Mouse (Mus musculus): ENCODE results near the gene Nck2. TPM values are rescaled to one million over a fixed set of nuclear protein-coding genes. Genes with fewer than 3 reads are reported as not detected.

Nck2 gene
- polyA plus RNA-seq, 1 experiment from 2014 or later: 51.3 TPM

DNA sequence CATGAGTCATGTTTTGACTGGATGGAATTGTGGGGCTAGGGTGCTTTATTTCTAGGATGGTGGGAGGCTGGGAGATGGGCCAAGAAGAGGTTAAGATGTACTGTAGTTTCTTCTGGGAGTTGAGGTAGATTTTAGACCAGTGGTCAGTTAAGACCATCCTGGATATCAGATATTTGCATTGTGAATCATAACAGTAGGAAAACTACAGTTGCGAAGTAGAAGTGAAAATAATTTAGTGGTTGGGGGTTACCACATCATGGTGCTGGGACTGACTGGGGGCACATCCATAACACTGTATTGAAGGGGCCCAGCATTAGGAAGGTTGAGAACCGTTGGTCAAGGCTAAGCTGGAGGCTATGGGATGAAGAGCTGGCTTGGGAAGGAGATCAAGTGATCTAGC, 1.8 kb upstream of the Nck2 start:
- no peaks in the 10 kb centered on the region for H3K36me3 ChIP-seq
- WGBS: 82% methylated on average over 2 of the region's 2 CpGs
- H3K9me3 ChIP-seq: no peaks in the 10 kb centered on the region
- no peak overlapping the region for H3K9ac ChIP-seq
- H3K4me3 ChIP-seq: no peak overlapping the region
- H3K27ac ChIP-seq: no peak overlapping the region
- H3K4me2 ChIP-seq: no peak overlapping the region
- no peaks in the 10 kb centered on the region for H3K27me3 ChIP-seq
- peaks cover 18% of the 10 kb centered on the region for H3K4me1 ChIP-seq
- no peak for ATAC-seq (ENCODE audit: borderline replicate concordance, extremely low read depth, low FRiP score, low TSS enrichment)

DNA sequence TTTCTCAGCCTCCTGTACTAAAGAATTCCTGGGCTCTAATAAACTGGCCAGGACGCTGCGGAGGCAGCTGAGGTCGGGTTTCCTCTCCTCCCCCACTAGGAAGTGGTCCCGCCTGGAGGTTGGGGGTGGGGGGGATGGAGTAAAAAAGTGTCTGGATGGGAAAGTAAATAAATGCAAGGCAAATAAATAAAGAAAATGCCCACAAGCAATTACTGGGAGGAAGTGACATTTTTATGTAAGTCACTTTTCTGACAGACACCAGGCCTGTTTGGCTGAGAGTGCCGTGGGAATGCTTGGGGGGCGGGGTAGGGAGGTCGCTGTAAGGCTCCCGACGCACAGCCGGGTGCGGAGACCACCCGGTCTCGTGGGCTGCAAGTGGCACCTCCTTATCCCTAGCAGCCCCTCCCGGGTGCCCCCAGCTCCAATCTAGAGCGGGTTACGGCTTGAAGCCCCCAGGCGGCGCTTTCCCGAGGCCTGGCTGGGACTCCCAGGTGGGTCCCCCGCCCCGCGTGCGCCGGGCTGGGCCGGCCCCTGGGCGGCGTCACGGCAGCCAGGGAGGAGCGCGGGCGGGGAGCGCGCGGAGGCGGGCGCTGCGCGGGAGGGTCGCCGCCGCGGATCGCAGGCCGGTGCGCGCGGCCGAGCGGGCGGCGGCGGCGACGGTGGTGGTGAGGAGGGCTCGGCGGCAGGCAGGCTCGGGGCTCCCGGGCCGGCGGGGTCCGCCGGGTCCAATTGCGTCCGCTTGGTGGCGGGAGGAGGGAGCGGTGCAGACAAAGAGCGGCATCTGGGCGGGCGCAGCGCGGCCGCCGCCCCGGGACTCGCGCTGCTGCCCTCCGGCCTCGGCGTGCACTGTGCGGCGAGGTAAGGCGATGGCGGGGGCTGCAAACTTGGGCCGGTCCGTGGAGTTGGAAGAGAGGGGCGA, 1.1 kb downstream of the Nck2 start:
- Histone ChIP-seq H3K9ac (peak overlapping the region; percentile 92), H3K27ac (peak overlapping the region; percentile 95), H3K4me2 (peak overlapping the region; percentile 82), H3K4me1 (peaks cover 41% of the 10 kb centered on the region), H3K36me3 (no peaks in the 10 kb centered on the region), H3K9me3 (no peaks in the 10 kb centered on the region), H3K4me3 (peak overlapping the region; percentile 99), H3K27me3 (no peaks in the 10 kb centered on the region)
- ATAC-seq (ENCODE audit: borderline replicate concordance, extremely low read depth, low FRiP score, low TSS enrichment): peak; percentile 94
- WGBS: under 1% methylated on average over 58 of the region's 86 CpGs

GRCm38 (mm10) chr1:43446089-43446533, 1.7 kb downstream of the Nck2 start:
- Histone ChIP-seq H3K36me3 (no peaks in the 10 kb centered on the region), H3K27ac (peak overlapping the region; percentile 95), H3K9ac (peak overlapping the region; percentile 92), H3K4me3 (peak overlapping the region; percentile 99), H3K9me3 (no peaks in the 10 kb centered on the region), H3K4me1 (peaks cover 48% of the 10 kb centered on the region), H3K4me2 (peak overlapping the region; percentile 82), H3K27me3 (no peaks in the 10 kb centered on the region)
- peak; percentile 61 for ATAC-seq (ENCODE audit: borderline replicate concordance, extremely low read depth, low FRiP score, low TSS enrichment)
- 0% methylated on average over 43 of the region's 44 CpGs for WGBS

DNA sequence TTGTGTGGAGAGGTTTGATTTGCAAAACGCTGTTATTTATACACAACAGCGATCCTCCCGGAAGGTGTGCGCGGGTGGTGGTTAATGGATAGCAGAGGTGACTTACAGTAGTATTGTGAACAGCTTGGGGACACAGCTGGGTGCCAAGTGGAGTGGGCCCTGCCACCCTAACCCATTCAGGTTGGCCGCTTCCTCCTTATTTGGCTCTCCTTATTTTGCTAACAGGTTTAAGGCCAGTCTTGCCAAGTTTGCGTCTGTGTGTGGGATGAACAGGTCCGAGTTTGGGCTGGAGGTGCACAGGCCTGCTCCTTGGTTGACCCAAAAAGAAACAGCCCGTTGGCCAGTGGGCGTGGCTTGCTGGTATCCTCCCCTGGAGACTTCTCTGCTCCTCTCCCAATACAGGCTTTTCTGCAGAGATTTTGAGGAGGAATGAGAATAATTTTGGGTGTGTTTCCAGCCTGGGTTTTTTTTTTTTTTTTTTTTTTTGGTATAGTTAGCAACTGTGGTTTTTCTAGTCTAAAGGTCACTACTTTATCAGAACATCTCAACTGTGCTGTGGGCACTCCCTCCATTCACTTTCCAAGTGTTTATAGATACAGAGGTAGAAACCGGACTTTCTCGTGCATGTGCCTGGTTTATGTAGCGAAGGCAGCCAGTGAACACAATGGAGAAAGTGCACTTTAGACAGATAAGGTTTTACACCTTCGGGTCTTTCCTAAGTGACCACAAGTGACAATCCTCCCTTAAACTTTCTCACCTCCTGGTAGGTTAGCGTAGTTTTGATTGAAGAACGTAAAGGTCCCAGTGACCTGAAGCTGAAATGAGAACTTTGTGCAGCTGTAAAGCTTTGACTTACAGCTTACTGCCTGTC, 2.6 kb downstream of the Nck2 start:
- peak overlapping the region; percentile 92 for H3K9ac ChIP-seq
- no peaks in the 10 kb centered on the region for H3K27me3 ChIP-seq
- H3K4me2 ChIP-seq: peak overlapping the region; percentile 82
- 8% methylated on average over 16 of the region's 16 CpGs for whole genome bisulfite sequencing
- no peaks in the 10 kb centered on the region for H3K9me3 ChIP-seq
- H3K4me1 ChIP-seq: peaks cover 51% of the 10 kb centered on the region
- H3K4me3 ChIP-seq: peak overlapping the region; percentile 99
- peak overlapping the region; percentile 95 for H3K27ac ChIP-seq
- H3K36me3 ChIP-seq: no peaks in the 10 kb centered on the region
- ATAC-seq (ENCODE audit: borderline replicate concordance, extremely low read depth, low FRiP score, low TSS enrichment): no peak

GRCm38 (mm10) chr1:43447602-43448287, 3.4 kb downstream of the Nck2 start:
- Histone ChIP-seq H3K4me2 (peak overlapping the region; percentile 82), H3K9ac (peak overlapping the region; percentile 7; the same call in 1 of the 2 replicates), H3K4me1 (peaks cover 56% of the 10 kb centered on the region), H3K27ac (no peak overlapping the region), H3K27me3 (no peaks in the 10 kb centered on the region), H3K9me3 (no peaks in the 10 kb centered on the region), H3K4me3 (peak overlapping the region; percentile 99), H3K36me3 (no peaks in the 10 kb centered on the region)
- 30% methylated on average over 9 of the region's 9 CpGs for WGBS
- no peak for ATAC-seq (ENCODE audit: borderline replicate concordance, extremely low read depth, low FRiP score, low TSS enrichment)

DNA sequence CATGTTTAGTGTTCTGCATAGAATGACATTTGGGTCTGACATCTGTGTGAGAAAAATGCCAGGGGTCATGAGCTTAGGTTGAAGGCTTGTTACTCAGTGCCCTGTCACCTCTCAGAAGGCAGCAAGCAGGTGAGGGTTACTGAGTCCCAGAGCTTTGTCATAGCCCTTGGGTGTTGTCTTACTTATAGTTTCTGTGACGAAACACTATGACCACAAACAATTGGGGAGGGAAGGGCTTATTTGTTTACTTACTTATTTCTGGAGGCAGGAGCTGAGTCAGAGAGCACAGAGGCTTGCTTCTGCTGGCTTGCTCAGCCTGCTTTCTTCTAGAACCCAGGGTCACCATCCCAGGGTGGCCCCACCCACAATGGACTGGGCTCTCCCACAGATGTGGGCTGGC, 6.4 kb downstream of the Nck2 start:
- 57% methylated on average over 1 of the region's 1 CpGs for WGBS
- no peak overlapping the region for H3K4me3 ChIP-seq
- H3K27ac ChIP-seq: no peak overlapping the region
- H3K9me3 ChIP-seq: no peaks in the 10 kb centered on the region
- no peaks in the 10 kb centered on the region for H3K27me3 ChIP-seq
- H3K4me2 ChIP-seq: no peak overlapping the region
- ATAC-seq (ENCODE audit: borderline replicate concordance, extremely low read depth, low FRiP score, low TSS enrichment): no peak
- no peaks in the 10 kb centered on the region for H3K36me3 ChIP-seq
- no peak overlapping the region for H3K9ac ChIP-seq
- H3K4me1 ChIP-seq: peaks cover 55% of the 10 kb centered on the region

DNA sequence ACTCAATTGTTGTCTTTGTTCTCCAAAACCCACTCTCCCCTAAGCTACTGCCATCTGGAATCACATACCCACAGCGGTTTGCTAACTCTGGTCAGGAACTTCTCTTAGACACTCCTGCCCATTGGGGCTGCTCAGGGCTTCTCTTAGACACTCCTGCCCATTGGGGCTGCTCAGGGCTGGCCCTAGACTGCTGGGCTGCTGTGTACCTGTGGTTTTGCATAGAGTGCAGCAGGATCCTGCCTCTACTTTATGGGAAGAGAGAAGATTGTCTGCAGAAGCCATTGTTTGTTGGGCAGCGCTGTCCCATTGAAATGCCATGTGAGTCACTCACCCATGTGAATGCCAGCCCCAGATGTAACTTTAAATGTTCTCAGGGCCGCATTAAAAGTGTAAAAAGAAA, 9.3 kb downstream of the Nck2 start:
- H3K4me3 ChIP-seq: no peak overlapping the region
- no peak for ATAC-seq (ENCODE audit: borderline replicate concordance, extremely low read depth, low FRiP score, low TSS enrichment)
- H3K9ac ChIP-seq: no peak overlapping the region
- no peaks in the 10 kb centered on the region for H3K27me3 ChIP-seq
- H3K36me3 ChIP-seq: no peaks in the 10 kb centered on the region
- WGBS: 78% methylated on average over 3 of the region's 3 CpGs
- no peak overlapping the region for H3K4me2 ChIP-seq
- no peak overlapping the region for H3K27ac ChIP-seq
- no peaks in the 10 kb centered on the region for H3K9me3 ChIP-seq
- peaks cover 50% of the 10 kb centered on the region for H3K4me1 ChIP-seq

- no peaks in the 10 kb centered on the region for H3K9me3 ChIP-seq
These were observed 10.4 kb downstream of the Nck2 start for GRCm38 (mm10) chr1:43454741-43455140.

DNA sequence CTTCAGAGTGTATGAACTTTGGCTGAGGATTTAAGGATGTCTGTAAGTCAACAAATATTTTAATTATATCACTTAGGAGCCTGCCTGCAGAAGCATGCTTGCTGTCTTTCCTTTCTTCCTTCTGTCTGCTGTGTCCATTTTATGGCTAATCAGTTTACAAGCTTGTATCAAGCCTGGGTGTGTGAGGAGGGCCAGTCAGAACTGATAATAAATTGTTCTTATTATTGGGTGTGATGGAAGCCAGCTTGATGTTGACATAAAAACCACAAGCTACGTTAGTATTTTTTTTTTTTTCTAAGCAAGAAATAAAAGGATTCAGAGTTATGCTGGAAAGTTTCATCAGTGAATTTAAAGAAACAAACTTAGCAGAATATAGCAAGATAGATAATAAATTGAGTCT, 10.8 kb downstream of the Nck2 start:
- H3K4me1 ChIP-seq: peaks cover 40% of the 10 kb centered on the region
- no peak for ATAC-seq (ENCODE audit: borderline replicate concordance, extremely low read depth, low FRiP score, low TSS enrichment)
- 30% methylated on average over 1 of the region's 1 CpGs for WGBS

More at GRCm38 (mm10) chr1:43454741-43455140, 10.4 kb downstream of the Nck2 start:
- H3K27me3 ChIP-seq: no peaks in the 10 kb centered on the region
- no peak overlapping the region for H3K4me2 ChIP-seq
- peaks cover 45% of the 10 kb centered on the region for H3K4me1 ChIP-seq
- no peak overlapping the region for H3K4me3 ChIP-seq
- no peaks in the 10 kb centered on the region for H3K36me3 ChIP-seq
- WGBS: 73% methylated on average over 8 of the region's 8 CpGs
- no peak overlapping the region for H3K27ac ChIP-seq
- H3K9ac ChIP-seq: no peak overlapping the region
- no peak for ATAC-seq (ENCODE audit: borderline replicate concordance, extremely low read depth, low FRiP score, low TSS enrichment)

DNA sequence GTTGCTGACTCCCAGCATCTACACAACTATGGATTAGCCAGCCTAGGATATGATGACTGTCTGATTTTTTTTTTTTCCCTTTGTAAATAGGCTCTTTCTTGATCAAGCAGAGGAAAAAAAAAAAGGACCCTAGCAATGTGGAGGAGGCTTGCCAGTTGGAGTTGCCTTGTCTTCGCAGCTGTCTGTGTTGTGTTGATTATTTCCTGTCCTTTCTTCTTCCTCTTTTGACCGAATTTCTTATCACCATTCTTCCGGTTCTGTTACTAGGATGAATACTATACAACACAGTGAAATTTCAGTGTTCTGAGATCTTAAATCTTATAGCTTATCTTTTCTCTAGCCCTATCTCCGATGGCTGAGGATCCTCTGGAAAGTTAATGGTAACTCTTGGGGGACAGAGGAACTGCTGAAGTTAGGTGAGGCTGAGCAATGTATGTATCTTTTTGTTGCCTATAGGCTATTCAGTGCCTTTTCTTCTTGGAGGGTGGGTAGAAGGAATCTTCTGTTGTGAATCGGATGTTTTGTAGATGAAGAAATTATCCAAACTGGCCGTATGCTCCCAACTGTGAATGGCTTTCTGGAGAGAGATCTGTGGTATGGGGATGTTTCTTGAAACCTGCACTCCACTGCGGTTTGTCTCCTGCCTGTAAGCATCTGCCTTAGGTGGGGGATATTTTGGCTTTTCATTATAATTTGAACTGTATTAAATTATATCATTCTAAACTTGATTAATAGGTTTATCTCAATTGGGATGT, 12.8 kb downstream of the Nck2 start:
- no peak overlapping the region for H3K4me2 ChIP-seq
- no peak overlapping the region for H3K9ac ChIP-seq
- WGBS: 70% methylated on average over 7 of the region's 7 CpGs
- H3K4me3 ChIP-seq: no peak overlapping the region
- peaks cover 35% of the 10 kb centered on the region for H3K4me1 ChIP-seq
- H3K36me3 ChIP-seq: peaks cover 3% of the 10 kb centered on the region; the same call in 1 of the 2 replicates
- H3K9me3 ChIP-seq: no peaks in the 10 kb centered on the region
- H3K27ac ChIP-seq: no peak overlapping the region
- no peaks in the 10 kb centered on the region for H3K27me3 ChIP-seq
- no peak for ATAC-seq (ENCODE audit: borderline replicate concordance, extremely low read depth, low FRiP score, low TSS enrichment)

More for the DNA sequence above, 10.8 kb downstream of the Nck2 start:
- H3K9me3 ChIP-seq: no peaks in the 10 kb centered on the region
- no peak overlapping the region for H3K4me2 ChIP-seq
- H3K27ac ChIP-seq: no peak overlapping the region
- no peak overlapping the region for H3K4me3 ChIP-seq
- no peaks in the 10 kb centered on the region for H3K27me3 ChIP-seq
- H3K36me3 ChIP-seq: no peaks in the 10 kb centered on the region
- H3K9ac ChIP-seq: no peak overlapping the region

GRCm38 (mm10) chr1:43460468-43460867, 16.1 kb downstream of the Nck2 start:
- no peaks in the 10 kb centered on the region for H3K27me3 ChIP-seq
- no peak overlapping the region for H3K4me3 ChIP-seq
- H3K36me3 ChIP-seq: peaks cover 3% of the 10 kb centered on the region; the same call in 1 of the 2 replicates
- no peaks in the 10 kb centered on the region for H3K9me3 ChIP-seq
- no peak overlapping the region for H3K9ac ChIP-seq
- WGBS: 82% methylated on average over 5 of the region's 5 CpGs
- no peak overlapping the region for H3K27ac ChIP-seq
- H3K4me2 ChIP-seq: no peak overlapping the region
- peaks cover 55% of the 10 kb centered on the region for H3K4me1 ChIP-seq
- no peak for ATAC-seq (ENCODE audit: borderline replicate concordance, extremely low read depth, low FRiP score, low TSS enrichment)

Data from lung, embryonic 15.5 days (tissue).